Mouse (Mus musculus): ENCODE measurements at regions not wholly inside any gene's neighbourhood (a gene's known extent, or its start where the extent isn't known, plus 50 kb on each side); places are given as distances from the start of the nearest gene placed in this dataset.

DNA sequence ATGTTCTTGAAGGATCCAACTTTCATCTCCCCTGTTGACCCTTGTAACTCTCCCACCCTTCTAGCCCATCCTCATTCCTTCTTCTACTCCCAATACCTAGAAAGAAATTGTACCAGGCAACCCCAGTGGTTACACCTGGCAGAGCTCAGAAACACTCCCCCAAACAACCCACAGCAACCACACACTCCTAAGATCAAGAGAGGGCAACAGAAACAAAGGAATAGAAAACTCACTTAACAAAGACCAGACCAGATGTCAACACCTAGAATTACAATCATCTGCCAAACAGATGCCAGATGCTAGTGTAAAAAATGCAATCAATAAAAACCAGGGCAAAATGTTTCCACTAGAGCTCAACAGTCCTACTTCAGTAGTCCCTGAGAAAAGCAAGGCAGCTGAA, 400.9 kb downstream of the Ptprc start:
- H3K36me3 ChIP-seq (ENCODE audit: control insufficient read depth, insufficient read depth, low read length) = no peaks in the 10 kb centered on the region
- no peaks in the 10 kb centered on the region for H3K9me3 ChIP-seq (ENCODE audit: control insufficient read depth, low read length)
- H3K27ac ChIP-seq (ENCODE audit: low read length) = no peak overlapping the region
- H3K27me3 ChIP-seq (replicated peaks; ENCODE audit: control insufficient read depth, insufficient read depth, low read length) = no peaks in the 10 kb centered on the region
- ATAC-seq = no peak
- H3K4me3 ChIP-seq (ENCODE audit: low read length) = no peak overlapping the region
- H3K9ac ChIP-seq (ENCODE audit: low read depth, low read length) = no peak overlapping the region
- no peaks in the 10 kb centered on the region for H3K4me1 ChIP-seq (ENCODE audit: control insufficient read depth, insufficient read depth, low read length)
- H3K4me2 ChIP-seq (ENCODE audit: low read depth, low read length) = no peak overlapping the region

DNA sequence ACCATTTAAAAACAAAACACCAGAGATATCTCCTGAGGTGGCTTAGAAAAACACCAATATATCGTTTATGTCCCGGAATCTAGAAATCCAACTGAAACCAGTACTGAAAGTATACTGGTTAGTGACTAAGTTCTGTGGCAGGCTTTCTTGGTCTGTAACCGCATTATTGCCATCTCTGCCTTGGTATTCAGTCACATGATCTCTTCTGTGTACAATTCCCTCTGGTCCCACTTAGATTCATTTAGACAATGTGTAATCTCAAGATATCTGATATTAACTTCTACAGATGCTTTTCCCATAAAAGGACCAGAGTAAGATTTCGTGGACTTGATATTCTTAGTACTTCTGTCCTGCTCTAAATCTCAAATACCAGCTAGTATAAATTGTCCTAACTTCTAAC, 414.7 kb downstream of the Ptprc start:
- no peaks in the 10 kb centered on the region for H3K27me3 ChIP-seq (replicated peaks; ENCODE audit: control insufficient read depth, insufficient read depth, low read length)
- WGBS = 91% methylated on average over 4 of the region's 4 CpGs
- no peak overlapping the region for H3K9ac ChIP-seq (ENCODE audit: low read depth, low read length)
- no peak for ATAC-seq
- no peak overlapping the region for H3K4me3 ChIP-seq (ENCODE audit: low read length)
- H3K4me2 ChIP-seq (ENCODE audit: low read depth, low read length) = no peak overlapping the region
- no peaks in the 10 kb centered on the region for H3K4me1 ChIP-seq (ENCODE audit: control insufficient read depth, insufficient read depth, low read length)
- H3K9me3 ChIP-seq (ENCODE audit: control insufficient read depth, low read length) = no peaks in the 10 kb centered on the region
- H3K27ac ChIP-seq (ENCODE audit: low read length) = no peak overlapping the region
- H3K36me3 ChIP-seq (ENCODE audit: control insufficient read depth, insufficient read depth, low read length) = no peaks in the 10 kb centered on the region

DNA sequence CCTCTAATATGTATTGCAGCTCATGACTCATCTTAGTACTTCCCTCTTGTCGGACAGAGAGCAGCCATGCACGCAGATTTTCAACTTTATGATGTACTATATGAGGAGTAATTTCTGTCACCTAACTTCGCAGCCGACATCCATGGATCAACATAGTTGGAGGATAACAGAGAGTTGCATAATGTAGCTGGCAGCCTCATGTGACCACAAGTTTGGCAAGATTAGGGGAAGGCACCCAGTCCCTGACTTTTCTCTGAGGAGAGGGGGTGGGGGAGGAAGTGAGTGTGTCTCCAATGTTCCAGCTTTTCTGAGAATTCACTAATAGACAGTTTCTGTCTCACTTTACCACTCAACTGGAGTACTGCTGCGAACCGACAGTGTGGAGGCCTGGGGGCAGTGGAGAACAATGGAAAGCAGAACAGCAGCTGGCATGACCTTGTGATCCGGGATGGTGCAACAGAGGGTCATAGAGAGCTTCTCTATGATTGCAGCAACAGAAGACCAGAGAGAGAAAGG, 424.0 kb downstream of the Ptprc start:
- no peak overlapping the region for H3K27ac ChIP-seq (ENCODE audit: low read length)
- no peaks in the 10 kb centered on the region for H3K36me3 ChIP-seq (ENCODE audit: control insufficient read depth, insufficient read depth, low read length)
- no peak overlapping the region for H3K4me3 ChIP-seq (ENCODE audit: low read length)
- no peaks in the 10 kb centered on the region for H3K4me1 ChIP-seq (ENCODE audit: control insufficient read depth, insufficient read depth, low read length)
- no peak for ATAC-seq
- no peak overlapping the region for H3K4me2 ChIP-seq (ENCODE audit: low read depth, low read length)
- 78% methylated on average over 7 of the region's 7 CpGs for WGBS
- no peaks in the 10 kb centered on the region for H3K27me3 ChIP-seq (replicated peaks; ENCODE audit: control insufficient read depth, insufficient read depth, low read length)
- no peaks in the 10 kb centered on the region for H3K9me3 ChIP-seq (ENCODE audit: control insufficient read depth, low read length)
- H3K9ac ChIP-seq (ENCODE audit: low read depth, low read length) = no peak overlapping the region

DNA sequence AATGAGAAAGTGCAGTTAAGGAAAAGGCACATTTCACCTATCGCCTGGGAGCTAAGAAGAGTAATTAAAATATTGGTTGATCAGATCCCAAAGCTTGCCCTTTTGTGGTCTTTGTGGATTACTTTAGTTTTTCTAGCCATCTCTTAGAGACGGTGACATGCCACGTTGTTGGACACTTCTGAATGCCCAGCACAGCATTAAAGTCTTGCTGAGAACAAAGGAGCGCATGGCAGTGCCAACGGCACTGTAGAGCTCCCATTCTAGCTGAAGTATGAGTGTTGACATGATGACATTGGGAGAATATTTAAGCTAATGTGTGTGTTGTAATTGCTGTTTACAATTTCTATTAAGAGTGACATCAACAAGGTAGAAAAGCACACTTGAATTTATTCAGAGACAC, 424.6 kb downstream of the Ptprc start:
- no peak for ATAC-seq

DNA sequence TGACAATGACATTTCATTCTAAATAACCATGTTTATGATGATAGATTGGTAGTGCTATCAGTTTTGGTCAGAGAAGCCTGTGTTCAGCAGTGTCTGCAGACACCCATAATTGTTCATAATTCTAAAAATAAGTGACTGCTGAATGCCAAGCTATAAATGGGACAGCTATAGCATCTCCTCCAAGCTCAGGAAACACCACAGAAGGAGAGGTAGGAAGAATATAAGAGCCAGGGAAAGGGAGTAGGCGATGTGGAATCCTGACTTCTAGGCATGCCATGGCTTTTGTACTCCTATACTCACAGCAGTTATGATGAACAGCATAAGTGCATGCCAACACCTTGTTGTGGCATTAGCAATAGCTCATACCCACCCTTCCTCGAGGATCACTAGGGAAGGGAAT, 429.4 kb downstream of the Ptprc start:
- ATAC-seq = no peak
- no peak overlapping the region for H3K4me2 ChIP-seq (ENCODE audit: low read depth, low read length)
- no peaks in the 10 kb centered on the region for H3K27me3 ChIP-seq (replicated peaks; ENCODE audit: control insufficient read depth, insufficient read depth, low read length)
- no peak overlapping the region for H3K27ac ChIP-seq (ENCODE audit: low read length)
- H3K9ac ChIP-seq (ENCODE audit: low read depth, low read length) = no peak overlapping the region
- no peak overlapping the region for H3K4me3 ChIP-seq (ENCODE audit: low read length)
- no peaks in the 10 kb centered on the region for H3K9me3 ChIP-seq (ENCODE audit: control insufficient read depth, low read length)
- no peaks in the 10 kb centered on the region for H3K36me3 ChIP-seq (ENCODE audit: control insufficient read depth, insufficient read depth, low read length)
- H3K4me1 ChIP-seq (ENCODE audit: control insufficient read depth, insufficient read depth, low read length) = no peaks in the 10 kb centered on the region
- WGBS = 62% methylated on average over 2 of the region's 2 CpGs

More for the DNA sequence above, 424.6 kb downstream of the Ptprc start:
- H3K36me3 ChIP-seq (ENCODE audit: control insufficient read depth, insufficient read depth, low read length) = no peaks in the 10 kb centered on the region
- H3K27me3 ChIP-seq (replicated peaks; ENCODE audit: control insufficient read depth, insufficient read depth, low read length) = no peaks in the 10 kb centered on the region
- H3K4me3 ChIP-seq (ENCODE audit: low read length) = no peak overlapping the region
- no peak overlapping the region for H3K27ac ChIP-seq (ENCODE audit: low read length)
- no peaks in the 10 kb centered on the region for H3K9me3 ChIP-seq (ENCODE audit: control insufficient read depth, low read length)
- no peak overlapping the region for H3K9ac ChIP-seq (ENCODE audit: low read depth, low read length)
- no peaks in the 10 kb centered on the region for H3K4me1 ChIP-seq (ENCODE audit: control insufficient read depth, insufficient read depth, low read length)
- 84% methylated on average over 5 of the region's 5 CpGs for WGBS
- no peak overlapping the region for H3K4me2 ChIP-seq (ENCODE audit: low read depth, low read length)

DNA sequence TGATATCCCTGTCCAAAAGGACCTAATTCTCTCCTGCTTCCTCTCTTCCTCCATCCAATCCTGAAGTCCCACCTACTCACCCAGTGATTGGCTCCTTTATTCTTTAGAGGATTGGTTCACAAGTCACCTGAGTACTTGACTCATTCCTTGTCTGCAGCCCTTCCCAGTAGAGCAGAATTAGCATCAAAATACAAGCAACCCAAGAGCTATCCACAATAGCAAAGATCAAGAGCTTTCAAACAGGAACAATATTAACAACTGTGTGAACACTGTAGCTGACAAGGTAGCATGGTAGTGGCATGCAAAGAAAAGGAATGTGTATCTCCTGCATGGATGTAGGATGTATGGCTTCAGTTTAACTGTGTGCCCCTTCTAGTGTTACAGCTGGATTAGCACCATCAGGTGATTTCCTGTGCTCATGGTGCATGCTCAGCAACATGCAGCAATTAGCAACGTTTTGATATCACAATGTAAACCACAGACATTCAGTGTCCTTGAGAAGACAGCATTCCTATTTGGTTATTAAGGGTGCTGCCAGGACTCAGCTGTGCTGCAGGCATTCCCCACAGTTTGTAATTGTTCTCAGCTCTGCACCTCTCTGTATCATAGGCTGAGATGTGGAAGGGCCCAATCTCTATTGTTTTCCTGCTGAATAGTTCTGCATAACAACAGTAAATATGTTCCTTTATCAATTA, 437.2 kb downstream of the Ptprc start:
- no peak overlapping the region for H3K4me2 ChIP-seq (ENCODE audit: low read depth, low read length)
- H3K9me3 ChIP-seq (ENCODE audit: control insufficient read depth, low read length) = no peaks in the 10 kb centered on the region
- no peak overlapping the region for H3K9ac ChIP-seq (ENCODE audit: low read depth, low read length)
- WGBS = 23% methylated on average over 1 of the region's 1 CpGs
- H3K4me3 ChIP-seq (ENCODE audit: low read length) = no peak overlapping the region
- H3K27ac ChIP-seq (ENCODE audit: low read length) = no peak overlapping the region
- H3K36me3 ChIP-seq (ENCODE audit: control insufficient read depth, insufficient read depth, low read length) = no peaks in the 10 kb centered on the region
- no peak for ATAC-seq
- H3K27me3 ChIP-seq (replicated peaks; ENCODE audit: control insufficient read depth, insufficient read depth, low read length) = no peaks in the 10 kb centered on the region
- no peaks in the 10 kb centered on the region for H3K4me1 ChIP-seq (ENCODE audit: control insufficient read depth, insufficient read depth, low read length)

DNA sequence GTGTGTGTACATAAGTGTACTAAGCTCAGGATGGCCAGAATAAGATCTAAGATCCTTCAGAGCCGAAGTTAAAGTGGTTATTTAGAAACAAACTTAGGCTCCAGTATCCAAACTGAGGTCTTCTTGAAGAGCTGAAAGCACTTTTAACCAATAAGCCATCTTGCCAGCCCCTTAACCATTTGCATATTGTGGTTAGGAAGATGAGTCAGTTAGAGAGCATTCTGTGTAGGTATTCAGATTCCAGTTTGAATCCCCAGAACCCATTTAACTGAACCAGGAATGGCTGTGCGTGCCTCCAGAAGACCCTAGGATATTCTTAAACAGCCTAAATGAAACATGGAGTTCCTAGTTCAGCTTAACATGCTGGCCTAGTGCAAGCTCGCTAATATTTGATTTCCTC, 471.6 kb downstream of the Ptprc start:
- no peak overlapping the region for H3K27ac ChIP-seq (ENCODE audit: low read length)
- no peak overlapping the region for H3K9ac ChIP-seq (ENCODE audit: low read depth, low read length)
- H3K36me3 ChIP-seq (ENCODE audit: control insufficient read depth, insufficient read depth, low read length) = no peaks in the 10 kb centered on the region
- WGBS = 83% methylated on average over 3 of the region's 3 CpGs
- no peaks in the 10 kb centered on the region for H3K4me1 ChIP-seq (ENCODE audit: control insufficient read depth, insufficient read depth, low read length)
- no peak overlapping the region for H3K4me3 ChIP-seq (ENCODE audit: low read length)
- H3K4me2 ChIP-seq (ENCODE audit: low read depth, low read length) = no peak overlapping the region
- no peak for ATAC-seq
- H3K27me3 ChIP-seq (replicated peaks; ENCODE audit: control insufficient read depth, insufficient read depth, low read length) = no peaks in the 10 kb centered on the region
- no peaks in the 10 kb centered on the region for H3K9me3 ChIP-seq (ENCODE audit: control insufficient read depth, low read length)

DNA sequence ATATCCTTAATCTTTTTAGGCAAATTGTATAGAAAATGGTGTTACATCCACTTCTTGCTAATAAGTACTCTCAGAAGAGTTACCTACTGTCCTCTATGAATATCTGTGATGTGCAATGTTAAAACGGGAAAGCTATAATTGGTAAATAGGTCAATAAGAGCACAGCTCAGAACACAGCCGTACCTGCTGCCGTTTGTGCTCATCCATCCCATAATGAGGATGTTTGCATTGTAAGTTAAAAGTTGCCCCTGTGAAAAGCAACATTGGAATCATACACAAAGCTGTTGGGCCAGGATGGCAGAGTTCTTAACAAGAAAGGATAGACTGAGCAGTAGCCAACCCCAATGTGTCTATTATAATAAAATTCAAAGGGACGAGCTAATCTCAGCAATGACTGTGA, 476.6 kb downstream of the Ptprc start:
- Histone ChIP-seq H3K36me3 (ENCODE audit: control insufficient read depth, insufficient read depth, low read length) (no peaks in the 10 kb centered on the region), H3K27me3 (replicated peaks; ENCODE audit: control insufficient read depth, insufficient read depth, low read length) (no peaks in the 10 kb centered on the region), H3K27ac (ENCODE audit: low read length) (no peak overlapping the region), H3K9ac (ENCODE audit: low read depth, low read length) (no peak overlapping the region), H3K4me2 (ENCODE audit: low read depth, low read length) (no peak overlapping the region), H3K4me3 (ENCODE audit: low read length) (no peak overlapping the region), H3K9me3 (ENCODE audit: control insufficient read depth, low read length) (no peaks in the 10 kb centered on the region), H3K4me1 (ENCODE audit: control insufficient read depth, insufficient read depth, low read length) (no peaks in the 10 kb centered on the region)
- WGBS = 88% methylated on average over 4 of the region's 4 CpGs
- ATAC-seq = no peak

DNA sequence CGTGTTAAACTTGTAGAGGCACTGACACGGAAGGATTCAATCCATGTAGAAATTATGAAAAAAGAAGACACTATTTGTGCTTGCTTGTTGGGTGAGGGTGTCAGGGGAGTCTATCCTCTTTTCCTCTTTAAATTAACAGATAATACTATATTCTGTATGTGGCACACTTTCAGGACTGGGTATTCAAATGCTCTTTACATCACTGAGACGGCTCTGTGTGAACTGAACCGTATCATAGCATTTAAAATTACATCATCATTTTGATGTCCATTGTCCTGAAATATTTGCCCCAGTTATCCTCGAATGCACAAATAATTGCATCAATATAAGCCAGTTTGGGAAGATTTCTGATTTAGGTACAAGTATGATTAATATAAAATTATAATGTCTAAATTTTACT, 478.2 kb downstream of the Ptprc start:
- no peak overlapping the region for H3K9ac ChIP-seq (ENCODE audit: low read depth, low read length)
- H3K4me1 ChIP-seq (ENCODE audit: control insufficient read depth, insufficient read depth, low read length) = no peaks in the 10 kb centered on the region
- H3K27ac ChIP-seq (ENCODE audit: low read length) = no peak overlapping the region
- no peak overlapping the region for H3K4me3 ChIP-seq (ENCODE audit: low read length)
- no peaks in the 10 kb centered on the region for H3K27me3 ChIP-seq (replicated peaks; ENCODE audit: control insufficient read depth, insufficient read depth, low read length)
- 79% methylated on average over 5 of the region's 5 CpGs for WGBS
- no peaks in the 10 kb centered on the region for H3K9me3 ChIP-seq (ENCODE audit: control insufficient read depth, low read length)
- ATAC-seq = no peak
- H3K4me2 ChIP-seq (ENCODE audit: low read depth, low read length) = no peak overlapping the region
- H3K36me3 ChIP-seq (ENCODE audit: control insufficient read depth, insufficient read depth, low read length) = no peaks in the 10 kb centered on the region

DNA sequence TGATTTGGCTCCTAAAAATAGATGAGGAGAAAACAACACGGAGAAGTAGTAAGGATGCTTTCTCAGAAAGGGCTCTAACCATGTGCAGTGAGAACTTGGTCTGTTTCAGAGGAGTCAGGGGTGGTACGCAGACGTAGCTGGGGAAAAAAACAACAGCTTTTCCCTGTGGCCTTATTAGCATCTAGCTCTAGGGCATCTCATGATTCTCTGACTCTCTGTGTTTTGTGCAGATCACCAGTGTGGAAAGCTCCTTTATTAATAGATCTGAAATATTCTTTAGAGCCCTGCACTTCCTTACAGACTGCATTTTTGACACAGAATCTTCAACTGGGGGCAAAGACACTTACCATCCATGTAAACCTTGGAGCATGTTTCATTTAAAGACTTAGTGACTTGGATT, 478.7 kb downstream of the Ptprc start:
- ATAC-seq = no peak
- Histone ChIP-seq H3K27me3 (replicated peaks; ENCODE audit: control insufficient read depth, insufficient read depth, low read length) (no peaks in the 10 kb centered on the region), H3K27ac (ENCODE audit: low read length) (no peak overlapping the region), H3K9me3 (ENCODE audit: control insufficient read depth, low read length) (no peaks in the 10 kb centered on the region), H3K36me3 (ENCODE audit: control insufficient read depth, insufficient read depth, low read length) (no peaks in the 10 kb centered on the region), H3K9ac (ENCODE audit: low read depth, low read length) (no peak overlapping the region), H3K4me3 (ENCODE audit: low read length) (no peak overlapping the region), H3K4me2 (ENCODE audit: low read depth, low read length) (no peak overlapping the region), H3K4me1 (ENCODE audit: control insufficient read depth, insufficient read depth, low read length) (no peaks in the 10 kb centered on the region)
- WGBS = 60% methylated on average over 3 of the region's 3 CpGs
